Mouse (Mus musculus) myocyte (in vitro differentiated cells): ENCODE results near the gene Aldh1l1. TPM values are rescaled to one million over a fixed set of nuclear protein-coding genes. Genes with fewer than 3 reads are reported as not detected.

ENCODE experiments used
- H3K27me3 ChIP-seq: one replicate; pipeline ENCODE4 v1.6.1; 2011; ENCODE audit not compliant: control insufficient read depth, insufficient read depth, insufficient read length
- H3K36me3 ChIP-seq: one replicate; pipeline ENCODE4 v1.6.1; 2011; ENCODE audit not compliant: control insufficient read depth, insufficient read depth
- H3K4me2 ChIP-seq: one replicate; pipeline ENCODE4 v1.6.1; 2011; ENCODE audit warnings: low read depth, control low read depth
- H3K4me3 ChIP-seq: one replicate; pipeline ENCODE4 v1.5.1; 2011; ENCODE audit warnings: mild to moderate bottlenecking, control low read depth, moderate library complexity
- H3K79me2 ChIP-seq: one replicate; pipeline ENCODE4 v1.6.1; 2011; ENCODE audit not compliant: control insufficient read depth, insufficient read depth
- H3ac ChIP-seq: one replicate; pipeline ENCODE4 v1.6.1; 2011; ENCODE audit not compliant: control insufficient read depth, insufficient read length
- CEBPB ChIP-seq: IDR thresholded peaks from 2 replicates; pipeline ENCODE4 v1.6.1; 2011; ENCODE audit warnings: mild to moderate bottlenecking, moderate library complexity; ENCODE audit not compliant: poor library complexity, insufficient read depth, severe bottlenecking
- E2F4 ChIP-seq: IDR thresholded peaks from one replicate; pipeline ENCODE4 v1.6.1; 2011; ENCODE audit warnings: mild to moderate bottlenecking, control low read depth, moderate library complexity; ENCODE audit not compliant: insufficient read depth
- MAX ChIP-seq: IDR thresholded peaks from one replicate; pipeline ENCODE4 v1.6.1; 2011; ENCODE audit warnings: low read depth, mild to moderate bottlenecking, control low read depth
- MYOD1 ChIP-seq, 3 experiments: IDR thresholded peaks; one replicate each; pipeline ENCODE4 v1.6.1; 2011; ENCODE audit warnings: control low read depth in 2 of 3, low read depth in 2 of 3, mild to moderate bottlenecking in 2 of 3, moderate library complexity in 1 of 3; ENCODE audit not compliant: insufficient read length in 2 of 3, control insufficient read depth in 1 of 3
- MYOG ChIP-seq, 3 experiments: IDR thresholded peaks; one replicate each; pipeline ENCODE4 v1.6.1; 2011; ENCODE audit warnings: control low read depth in 2 of 3, low read depth in 2 of 3, mild to moderate bottlenecking in 2 of 3; ENCODE audit not compliant: insufficient read length in 2 of 3, control insufficient read depth in 1 of 3, insufficient read depth in 1 of 3
- POLR2A ChIP-seq: IDR thresholded peaks from one replicate; pipeline ENCODE4 v1.6.1; 2011; ENCODE audit warnings: low read depth, mild to moderate bottlenecking, control low read depth, moderate library complexity; ENCODE audit not compliant: insufficient read length
- POLR2AphosphoS2 ChIP-seq: IDR thresholded peaks from one replicate; pipeline ENCODE4 v1.6.1; 2011; ENCODE audit warnings: low read depth, control low read depth; ENCODE audit not compliant: insufficient read length
- REST ChIP-seq: IDR thresholded peaks from one replicate; pipeline ENCODE4 v1.6.1; 2011; ENCODE audit warnings: mild to moderate bottlenecking, control low read depth, moderate library complexity; ENCODE audit not compliant: insufficient read depth, insufficient read length
- SRF ChIP-seq: IDR thresholded peaks from one replicate; pipeline ENCODE4 v1.6.1; 2011; ENCODE audit warnings: low read depth; ENCODE audit not compliant: control insufficient read depth, insufficient read length
- TCF12 ChIP-seq: IDR thresholded peaks from one replicate; pipeline ENCODE4 v1.6.1; 2011; ENCODE audit warnings: mild to moderate bottlenecking, control low read depth; ENCODE audit not compliant: poor library complexity, insufficient read depth, severe bottlenecking
- TCF3 ChIP-seq: IDR thresholded peaks from one replicate; pipeline ENCODE4 v1.6.1; 2011; ENCODE audit warnings: low read depth, control low read depth; ENCODE audit not compliant: insufficient read length
- USF1 ChIP-seq: IDR thresholded peaks from one replicate; pipeline ENCODE4 v1.6.1; 2011; ENCODE audit warnings: low read depth, mild to moderate bottlenecking, control low read depth, moderate library complexity
- polyA plus RNA-seq: library from polyadenylated mRNA; unstranded; fragments of >200 nt; fragmentation: generic; extraction: Trizol; gene quantifications from one replicate; pipeline ENCODE4 v1.2.1, GENCODE M21; 2012; ENCODE audit warnings: missing spikeins

Gene Aldh1l1
- polyA plus RNA-seq, 1 experiment, result 1.1 TPM

DNA sequence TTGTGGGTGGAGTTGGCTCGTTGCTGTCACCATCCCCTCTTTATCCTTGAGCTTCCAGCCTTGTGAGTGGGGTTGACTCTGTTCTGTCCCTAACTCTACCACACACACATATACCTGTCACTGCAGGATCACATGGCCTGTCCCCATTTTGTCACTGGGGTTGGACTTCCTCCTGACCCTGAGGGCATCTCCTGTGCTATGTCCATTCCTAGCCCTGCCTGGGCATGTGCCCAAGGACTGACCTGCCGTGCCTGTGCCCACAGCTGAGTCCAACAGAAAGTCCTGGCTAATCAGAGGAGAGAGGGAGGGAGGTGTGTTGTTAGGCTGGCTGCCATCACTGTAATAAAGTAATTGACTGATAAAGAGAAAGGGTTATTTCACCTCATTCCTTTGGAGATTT lies 58.2 kb downstream of the Aldh1l1 start:
- Histone ChIP-seq H3K36me3 (no peaks in the 10 kb centered on the region), H3K27me3 (peaks cover 6% of the 10 kb centered on the region), H3ac (no peak overlapping the region), H3K4me2 (no peak overlapping the region), H3K79me2 (no peaks in the 10 kb centered on the region), H3K4me3 (no peak overlapping the region)
- TF ChIP-seq MYOD1 (IDR thresholded peaks at IDR 0.05; ENCODE audit: control insufficient read depth in 1 of 3, insufficient read length in 2 of 3, low read depth in 2 of 3), result no peak
- TF ChIP-seq USF1, result no peak
- no peak for TF ChIP-seq TCF12
- TF ChIP-seq POLR2AphosphoS2, result no peak
- TF ChIP-seq REST, result no peak
- no peak for TF ChIP-seq MYOG (IDR thresholded peaks at IDR 0.05; ENCODE audit: control insufficient read depth in 1 of 3, insufficient read depth in 1 of 3, insufficient read length in 2 of 3, low read depth in 2 of 3)
- TF ChIP-seq TCF3, result no peak
- TF ChIP-seq POLR2A, result no peak
- no peak for TF ChIP-seq E2F4
- no peak for TF ChIP-seq SRF
- no peak for TF ChIP-seq CEBPB
- no peak for TF ChIP-seq MAX

DNA sequence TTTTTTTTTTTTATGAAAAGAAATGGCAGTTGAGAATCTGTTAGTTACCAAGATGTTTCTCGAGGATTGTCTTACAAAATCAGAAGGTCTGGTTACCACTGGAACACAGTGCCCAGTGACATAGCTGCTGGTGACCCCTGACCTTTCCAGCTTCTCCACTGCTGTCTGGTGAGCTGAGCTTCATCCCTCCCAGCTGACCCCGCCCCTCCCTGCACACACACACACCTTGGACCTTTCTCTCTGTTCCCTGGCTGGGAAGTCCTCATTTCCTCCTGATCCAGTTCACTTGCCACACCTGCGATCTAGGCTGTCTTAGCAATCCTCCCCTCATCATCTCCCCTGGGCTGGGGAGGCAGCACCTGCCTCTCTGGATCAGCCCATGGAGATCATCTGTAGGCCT lies 60.0 kb downstream of the Aldh1l1 start:
- no peak overlapping the region for H3ac ChIP-seq
- H3K36me3 ChIP-seq, result no peaks in the 10 kb centered on the region
- TF ChIP-seq REST, result no peak
- TF ChIP-seq TCF3, result no peak
- no peak for TF ChIP-seq SRF
- no peak for TF ChIP-seq CEBPB
- TF ChIP-seq MAX, result no peak
- no peak for TF ChIP-seq USF1
- TF ChIP-seq E2F4, result no peak
- no peak for TF ChIP-seq MYOD1 (IDR thresholded peaks at IDR 0.05; ENCODE audit: control insufficient read depth in 1 of 3, insufficient read length in 2 of 3, low read depth in 2 of 3)
- TF ChIP-seq TCF12, result no peak
- H3K27me3 ChIP-seq, result no peaks in the 10 kb centered on the region
- no peak overlapping the region for H3K4me3 ChIP-seq
- no peaks in the 10 kb centered on the region for H3K79me2 ChIP-seq
- H3K4me2 ChIP-seq, result no peak overlapping the region

DNA sequence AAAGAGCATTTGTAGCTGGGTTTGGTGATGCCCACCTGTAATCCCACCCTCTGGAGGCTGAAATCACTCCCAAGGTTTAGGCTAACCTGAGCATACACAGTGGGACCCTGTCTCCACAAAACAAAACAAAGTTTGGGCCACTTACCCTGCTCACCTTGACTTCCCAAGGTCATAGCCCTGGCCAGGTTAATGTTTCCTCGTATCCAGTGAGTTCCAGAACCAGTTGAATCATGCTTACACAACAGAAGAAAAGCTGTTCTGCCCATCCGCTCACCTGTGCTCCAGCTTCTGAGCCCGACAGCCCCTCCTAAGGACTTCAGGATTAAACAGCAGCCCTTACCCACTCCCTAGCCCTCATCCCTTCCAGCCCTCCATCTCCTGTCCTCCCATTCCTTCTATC lies 60.8 kb downstream of the Aldh1l1 start:
- H3K4me3 ChIP-seq, result no peak overlapping the region
- no peaks in the 10 kb centered on the region for H3K79me2 ChIP-seq
- H3K36me3 ChIP-seq, result no peaks in the 10 kb centered on the region
- no peak overlapping the region for H3ac ChIP-seq
- TF ChIP-seq MYOD1 (IDR thresholded peaks at IDR 0.05; ENCODE audit: control insufficient read depth in 1 of 3, insufficient read length in 2 of 3, low read depth in 2 of 3) (no peak), TCF12 (no peak), CEBPB (no peak)
- H3K4me2 ChIP-seq, result no peak overlapping the region
- H3K27me3 ChIP-seq, result no peaks in the 10 kb centered on the region

DNA sequence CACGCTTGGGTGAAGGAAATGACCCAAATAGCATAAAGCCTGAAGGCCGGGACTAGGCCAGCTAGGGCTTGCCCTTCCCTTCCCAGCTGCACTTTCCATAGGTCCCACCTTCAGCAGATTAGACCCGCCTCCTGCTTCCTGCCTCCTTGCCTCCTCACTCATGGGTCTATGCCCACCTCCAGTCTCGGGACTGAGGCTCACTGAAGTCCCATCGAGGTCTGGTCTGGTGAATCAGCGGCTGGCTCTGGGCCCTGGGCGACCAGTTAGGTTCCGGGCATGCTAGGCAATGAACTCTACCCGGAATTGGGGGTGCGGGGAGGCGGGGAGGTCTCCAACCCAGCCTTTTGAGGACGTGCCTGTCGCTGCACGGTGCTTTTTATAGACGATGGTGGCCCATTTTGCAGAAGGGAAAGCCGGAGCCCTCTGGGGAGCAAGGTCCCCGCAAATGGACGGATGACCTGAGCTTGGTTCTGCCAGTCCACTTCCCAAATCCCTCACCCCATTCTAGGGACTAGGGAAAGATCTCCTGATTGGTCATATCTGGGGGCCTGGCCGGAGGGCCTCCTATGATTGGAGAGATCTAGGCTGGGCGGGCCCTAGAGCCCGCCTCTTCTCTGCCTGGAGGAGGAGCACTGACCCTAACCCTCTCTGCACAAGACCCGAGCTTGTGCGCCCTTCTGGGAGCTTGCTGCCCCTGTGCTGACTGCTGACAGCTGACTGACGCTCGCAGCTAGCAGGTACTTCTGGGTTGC lies 64.1 kb downstream of the Aldh1l1 start:
- no peaks in the 10 kb centered on the region for H3K79me2 ChIP-seq
- H3K36me3 ChIP-seq, result no peaks in the 10 kb centered on the region
- TF ChIP-seq MAX (no peak), CEBPB (no peak), E2F4 (no peak), USF1 (no peak), POLR2A (no peak), TCF3 (no peak), SRF (no peak), TCF12 (no peak), MYOG (IDR thresholded peaks at IDR 0.05; ENCODE audit: control insufficient read depth in 1 of 3, insufficient read depth in 1 of 3, insufficient read length in 2 of 3, low read depth in 2 of 3) (no peak), MYOD1 (IDR thresholded peaks at IDR 0.05; ENCODE audit: control insufficient read depth in 1 of 3, insufficient read length in 2 of 3, low read depth in 2 of 3) (no peak), REST (no peak), POLR2AphosphoS2 (no peak)
- no peak overlapping the region for H3ac ChIP-seq
- H3K27me3 ChIP-seq, result no peaks in the 10 kb centered on the region
- peak overlapping the region; percentile 2 for H3K4me2 ChIP-seq
- H3K4me3 ChIP-seq, result no peak overlapping the region

DNA sequence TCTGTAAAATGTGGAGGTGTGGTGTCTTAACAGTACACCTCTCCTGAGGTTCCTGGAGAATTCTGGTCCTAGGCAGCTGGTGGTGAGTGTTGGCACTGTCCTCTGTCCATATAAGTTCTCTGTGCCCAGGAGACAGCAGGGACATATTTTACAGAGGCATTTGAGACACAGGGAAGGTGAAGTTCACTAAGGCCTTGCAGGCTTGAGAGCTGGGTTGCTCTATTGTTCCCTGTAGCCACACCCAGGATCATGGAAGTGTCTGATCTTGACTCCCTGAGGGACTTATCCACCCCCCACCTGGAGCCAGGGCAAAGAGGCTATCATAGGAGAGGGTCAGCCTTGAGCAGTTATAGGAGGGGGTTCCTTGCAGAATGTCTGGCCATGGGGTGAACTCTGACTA lies 65.0 kb downstream of the Aldh1l1 start:
- Histone ChIP-seq H3K27me3 (no peaks in the 10 kb centered on the region), H3K4me3 (no peak overlapping the region), H3K4me2 (no peak overlapping the region), H3ac (no peak overlapping the region), H3K36me3 (no peaks in the 10 kb centered on the region), H3K79me2 (no peaks in the 10 kb centered on the region)
- no peak for TF ChIP-seq USF1
- TF ChIP-seq TCF12, result no peak
- TF ChIP-seq MAX, result no peak
- TF ChIP-seq POLR2A, result no peak
- TF ChIP-seq MYOG (IDR thresholded peaks at IDR 0.05; ENCODE audit: control insufficient read depth in 1 of 3, insufficient read depth in 1 of 3, insufficient read length in 2 of 3, low read depth in 2 of 3), result no peak
- TF ChIP-seq CEBPB, result no peak
- TF ChIP-seq MYOD1 (IDR thresholded peaks at IDR 0.05; ENCODE audit: control insufficient read depth in 1 of 3, insufficient read length in 2 of 3, low read depth in 2 of 3), result no peak
- no peak for TF ChIP-seq E2F4
- TF ChIP-seq TCF3, result no peak
- no peak for TF ChIP-seq REST
- no peak for TF ChIP-seq SRF
